Mouse (Mus musculus): ENCODE measurements around the gene Dop1b.
"Not testable (repeated sequence)": the region's sequence is repeated elsewhere in the genome, so short reads cannot be mapped to it uniquely, and the experiment has no call there.

DNA sequence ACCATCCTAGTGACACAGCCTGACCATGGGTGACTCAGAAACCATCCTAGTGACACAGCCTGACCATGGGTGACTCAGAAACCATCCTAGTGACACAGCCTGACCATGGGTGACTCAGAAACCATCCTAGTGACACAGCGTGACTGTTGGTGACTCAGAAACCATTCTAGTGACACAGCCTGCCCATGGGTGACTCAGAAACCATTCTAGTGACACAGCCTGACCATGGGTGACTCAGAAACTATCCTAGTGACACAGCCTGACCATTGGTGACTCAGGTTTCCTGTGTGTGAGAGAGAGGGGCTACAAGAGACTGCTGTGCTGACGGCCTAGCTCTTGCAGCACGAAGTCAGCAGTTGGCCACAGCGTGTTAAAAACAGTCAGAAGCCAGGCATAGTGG lies 66.7 kb downstream of the Dop1b start:
- not testable (repeated sequence) for TF ChIP-seq POLR2A (IDR thresholded peaks at IDR 0.05; ENCODE audit: extremely low read depth, insufficient read depth, low read length); CTCF (IDR thresholded peaks at IDR 0.05; ENCODE audit: low read depth, low read length)
